Mouse (Mus musculus) T-helper 2 cell (primary cell): ENCODE results near the gene Slc13a5.

Source experiments
- in situ Hi-C: fragments of 300-600 bp; cut with MboI, MseI; formaldehyde crosslinking; loops from one replicate; pipeline ENCODE4 v1.15.1; 2025; ENCODE audit warnings: high pct_unique_total_duplicates

Slc13a5 gene

DNA sequence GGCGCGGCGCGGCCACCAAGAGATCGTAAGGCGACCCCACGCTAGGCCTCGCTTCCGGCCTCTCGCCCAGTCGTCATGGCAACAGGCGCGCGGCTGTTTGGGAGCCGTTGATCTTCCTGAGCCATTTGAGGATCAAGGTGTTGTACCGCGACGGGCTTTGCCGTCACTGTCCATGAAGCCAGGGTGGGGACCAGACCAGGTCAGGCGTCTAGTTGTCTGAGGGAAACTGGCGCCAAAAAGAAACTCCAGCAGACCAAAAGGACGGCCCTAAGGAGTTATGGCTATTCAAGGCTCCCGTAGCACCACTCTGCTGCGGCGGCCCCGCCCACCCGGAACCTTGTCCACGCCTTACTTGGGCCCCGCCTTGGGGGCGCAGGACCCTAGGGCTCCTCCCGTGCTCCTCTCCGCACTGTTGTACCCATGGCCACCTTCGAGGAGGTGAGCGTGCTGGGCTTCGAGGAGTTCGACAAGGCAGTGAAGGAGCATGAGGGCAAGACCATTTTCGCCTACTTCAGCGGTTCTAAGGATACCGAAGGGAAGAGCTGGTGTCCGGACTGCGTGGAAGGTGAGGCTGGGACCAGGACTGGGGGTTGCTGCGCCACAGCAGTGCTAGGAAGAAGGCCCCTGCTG, 59.7 kb downstream of the Slc13a5 start, which contains the start of the genes 4933427D14Rik and Txndc17:
Gene 4933427D14Rik (minus strand): TSS at position 256 of the 630 bp plus-strand sequence.
Gene Txndc17 (plus strand): TSS at position 344 of the 630 bp plus-strand sequence.
- in situ Hi-C loops: loop anchor here (25.0 kb wide), 1 partner anchor 1195 kb away; the partner anchor contains the start of genes Derl2, Dhx33 and Mis12

DNA sequence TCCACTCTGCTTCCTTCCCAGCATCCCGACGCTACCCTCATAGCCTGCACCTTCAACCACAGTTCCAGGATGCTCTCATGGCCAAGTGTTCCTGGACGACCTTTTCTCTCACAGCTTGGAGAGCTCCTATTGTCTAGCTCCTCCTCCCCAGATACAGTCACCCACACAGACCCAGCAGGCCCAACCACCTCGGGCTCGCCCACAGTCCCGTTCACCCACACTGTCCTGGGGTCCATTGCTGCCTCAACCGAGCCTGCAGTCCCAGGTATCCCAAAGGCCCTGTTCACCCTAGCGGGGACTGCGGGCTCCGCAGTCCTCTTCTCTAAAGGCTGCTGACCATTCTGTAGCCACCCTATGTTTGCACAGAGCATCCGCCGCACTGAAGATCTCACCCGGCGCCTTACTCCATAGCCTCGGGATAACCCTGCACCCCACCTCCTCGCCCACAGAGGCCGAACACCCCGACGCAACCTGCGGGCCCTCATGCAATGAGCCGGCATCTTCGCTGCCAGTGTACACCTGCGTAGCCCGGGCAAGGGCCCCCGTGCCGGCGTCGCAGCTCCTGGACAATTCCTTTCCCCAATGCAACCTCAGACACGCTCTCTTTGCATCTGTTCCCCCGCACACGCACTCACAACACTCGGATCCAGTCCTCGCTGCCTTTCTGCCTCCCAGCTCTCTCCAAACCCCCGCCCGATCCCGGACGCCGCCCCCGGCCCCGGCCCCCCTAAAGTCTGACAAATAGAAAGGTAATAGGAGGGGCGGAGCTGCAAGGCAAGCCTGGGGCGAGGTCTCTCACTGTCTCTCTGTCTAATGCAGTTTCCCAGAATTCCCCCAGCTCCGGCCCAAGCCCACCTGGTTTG, 60.5 kb downstream of the Slc13a5 start, which contains the start of gene Gm43951:
Gene Gm43951 (minus strand): TSS at position 500 of the 863 bp plus-strand sequence.
- in situ Hi-C loops: loop anchor here (25.0 kb wide), 1 partner anchor 1194 kb away; the partner anchor contains the start of genes Derl2, Dhx33 and Mis12

DNA sequence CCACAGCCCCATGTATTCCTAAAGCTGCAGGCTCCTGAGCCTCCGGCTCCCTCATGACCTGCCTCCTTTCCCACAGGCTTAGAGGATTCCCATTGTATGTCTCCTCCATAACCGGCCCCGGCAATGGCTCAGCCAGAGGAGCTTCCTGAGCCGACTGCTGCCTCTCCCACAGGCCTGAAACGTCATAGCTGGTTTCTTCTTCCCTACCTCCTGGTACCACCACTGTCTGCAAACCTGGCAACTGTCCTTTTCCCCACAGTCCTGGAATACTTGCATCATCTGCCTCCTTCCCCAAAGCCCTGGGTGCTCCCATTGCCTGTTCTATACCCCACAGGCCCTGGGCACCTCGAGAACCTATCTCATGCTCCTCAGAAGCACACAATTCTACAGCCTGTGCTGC, 61.8 kb downstream of the Slc13a5 start:
- in situ Hi-C loops: loop anchor here (25.0 kb wide), 1 partner anchor 1193 kb away; the partner anchor contains the start of genes Derl2, Dhx33 and Mis12

DNA sequence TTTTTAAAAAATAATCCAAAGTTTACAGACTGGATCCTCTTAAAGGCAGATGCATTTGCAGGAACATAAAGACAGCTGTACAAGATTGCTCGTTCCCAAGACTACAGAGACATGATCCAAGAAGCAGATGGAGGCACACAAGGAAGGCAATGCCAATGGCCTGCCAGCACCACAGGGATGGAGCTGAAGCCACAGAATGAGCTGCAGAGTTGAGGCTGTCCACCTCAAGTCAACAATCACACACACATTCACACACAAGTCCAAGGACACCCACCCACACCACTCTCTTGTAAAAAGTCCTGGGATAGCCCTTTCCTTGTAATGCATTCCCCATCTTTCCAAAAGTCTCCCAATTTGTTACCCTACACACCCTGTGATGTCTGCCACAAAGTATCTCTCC, 63.6 kb downstream of the Slc13a5 start:
- in situ Hi-C loops: loop anchor here (25.0 kb wide), 1 partner anchor 1191 kb away; the partner anchor contains the start of genes Derl2, Dhx33 and Mis12

DNA sequence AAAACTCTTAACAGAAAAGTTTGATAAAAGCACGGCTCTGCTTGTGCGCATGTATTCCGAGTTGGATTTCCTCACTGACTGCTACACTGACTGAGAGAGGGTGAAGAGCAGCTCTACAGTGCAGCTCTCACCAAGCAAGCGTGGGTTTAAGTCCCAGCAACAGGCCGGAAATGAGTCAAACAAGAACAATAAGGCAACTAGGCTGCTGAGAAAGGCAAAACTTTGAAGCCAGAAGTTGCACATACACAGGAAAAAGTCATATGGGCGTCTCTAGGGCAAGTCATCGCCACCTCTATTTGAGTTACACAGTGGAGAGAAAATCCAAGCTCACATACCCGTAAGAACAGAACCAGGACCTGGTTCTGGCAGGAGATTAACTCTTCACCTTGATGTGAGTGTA, 70.5 kb downstream of the Slc13a5 start:
- in situ Hi-C loops: no loop called here

DNA sequence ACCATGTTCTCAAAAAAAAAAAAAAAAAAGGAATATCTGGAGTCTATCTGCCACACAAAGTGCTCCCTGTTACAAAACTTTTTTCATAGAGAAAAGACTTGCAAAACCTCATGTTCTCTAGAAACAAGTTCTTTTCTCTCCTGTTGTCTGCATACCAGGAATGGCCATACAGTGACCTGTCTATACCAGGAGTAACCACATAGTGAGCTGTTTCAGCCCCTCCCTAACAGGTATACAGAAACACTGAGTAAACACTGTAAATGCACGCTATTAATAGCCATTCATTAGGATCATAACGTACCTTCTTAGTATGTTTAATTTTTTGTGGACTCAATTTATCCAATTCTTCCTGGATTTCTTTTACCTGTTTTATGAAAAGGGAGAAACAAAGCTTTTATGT, 72.8 kb downstream of the Slc13a5 start:
- in situ Hi-C loops: no loop called here
